Mouse (Mus musculus) C2C12 (cell line): ENCODE results near the gene Hfm1. TPM values are rescaled to one million over a fixed set of nuclear protein-coding genes. Genes with fewer than 3 reads are reported as not detected.

ENCODE experiments used
- H3K27me3 ChIP-seq: one replicate; pipeline ENCODE4 v1.6.1; 2011; ENCODE audit not compliant: control insufficient read depth, insufficient read depth, insufficient read length
- H3K36me3 ChIP-seq: one replicate; pipeline ENCODE4 v1.6.1; 2011; ENCODE audit not compliant: control insufficient read depth, insufficient read depth
- H3K4me3 ChIP-seq: one replicate; pipeline ENCODE4 v1.5.1; 2011; ENCODE audit warnings: mild to moderate bottlenecking, control low read depth; ENCODE audit not compliant: poor library complexity, insufficient read depth, severe bottlenecking
- H3K79me2 ChIP-seq: one replicate; pipeline ENCODE4 v1.6.1; 2011; ENCODE audit not compliant: control insufficient read depth, insufficient read depth
- H3K79me3 ChIP-seq: one replicate; pipeline ENCODE4 v1.6.1; 2011; ENCODE audit warnings: low read depth, control low read depth
- H3ac ChIP-seq: one replicate; pipeline ENCODE3; 2011; ENCODE audit warnings: low read depth; ENCODE audit not compliant: control insufficient read depth, insufficient read length
- CEBPB ChIP-seq: IDR thresholded peaks from one replicate; pipeline ENCODE4 v1.6.1; 2011; ENCODE audit warnings: low read depth, mild to moderate bottlenecking, control low read depth, moderate library complexity
- CTCF ChIP-seq: IDR thresholded peaks from one replicate; pipeline ENCODE4 v1.5.1; 2011; ENCODE audit not compliant: control insufficient read depth, insufficient read depth, insufficient read length
- FOSL1 ChIP-seq: IDR thresholded peaks from one replicate; pipeline ENCODE4 v1.8.0; 2011; ENCODE audit warnings: mild to moderate bottlenecking, low read length; ENCODE audit not compliant: poor library complexity, insufficient read depth, severe bottlenecking
- MAX ChIP-seq: IDR thresholded peaks from one replicate; pipeline ENCODE4 v1.6.1; 2011; ENCODE audit warnings: mild to moderate bottlenecking, control low read depth
- MYOD1 ChIP-seq: IDR thresholded peaks from one replicate; pipeline ENCODE4 v1.6.1; 2011; ENCODE audit warnings: low read depth; ENCODE audit not compliant: control insufficient read depth, insufficient read length
- MYOG ChIP-seq: IDR thresholded peaks from one replicate; pipeline ENCODE4 v1.6.1; 2011; ENCODE audit not compliant: control insufficient read depth, insufficient read length; ENCODE audit errors: extremely low read depth
- USF1 ChIP-seq: IDR thresholded peaks from one replicate; pipeline ENCODE4 v1.6.1; 2011; ENCODE audit warnings: low read depth, mild to moderate bottlenecking, control low read depth, moderate library complexity
- long read RNA-seq, 2 experiments: library from polyadenylated mRNA; unstranded; transcript quantifications; one replicate each; pipeline ENCODE4 v2.0.0; 2019 to 2020
- polyA plus RNA-seq: library from polyadenylated mRNA; unstranded; fragments of >200 nt; fragmentation: generic; extraction: Trizol; gene quantifications from one replicate; pipeline ENCODE4 v1.2.1, GENCODE M21; 2012; ENCODE audit warnings: missing spikeins

Gene Hfm1
- not detected for polyA plus RNA-seq
- long read RNA-seq, experiment 1, result 0 reads
- long read RNA-seq, experiment 2, result 0 reads

DNA sequence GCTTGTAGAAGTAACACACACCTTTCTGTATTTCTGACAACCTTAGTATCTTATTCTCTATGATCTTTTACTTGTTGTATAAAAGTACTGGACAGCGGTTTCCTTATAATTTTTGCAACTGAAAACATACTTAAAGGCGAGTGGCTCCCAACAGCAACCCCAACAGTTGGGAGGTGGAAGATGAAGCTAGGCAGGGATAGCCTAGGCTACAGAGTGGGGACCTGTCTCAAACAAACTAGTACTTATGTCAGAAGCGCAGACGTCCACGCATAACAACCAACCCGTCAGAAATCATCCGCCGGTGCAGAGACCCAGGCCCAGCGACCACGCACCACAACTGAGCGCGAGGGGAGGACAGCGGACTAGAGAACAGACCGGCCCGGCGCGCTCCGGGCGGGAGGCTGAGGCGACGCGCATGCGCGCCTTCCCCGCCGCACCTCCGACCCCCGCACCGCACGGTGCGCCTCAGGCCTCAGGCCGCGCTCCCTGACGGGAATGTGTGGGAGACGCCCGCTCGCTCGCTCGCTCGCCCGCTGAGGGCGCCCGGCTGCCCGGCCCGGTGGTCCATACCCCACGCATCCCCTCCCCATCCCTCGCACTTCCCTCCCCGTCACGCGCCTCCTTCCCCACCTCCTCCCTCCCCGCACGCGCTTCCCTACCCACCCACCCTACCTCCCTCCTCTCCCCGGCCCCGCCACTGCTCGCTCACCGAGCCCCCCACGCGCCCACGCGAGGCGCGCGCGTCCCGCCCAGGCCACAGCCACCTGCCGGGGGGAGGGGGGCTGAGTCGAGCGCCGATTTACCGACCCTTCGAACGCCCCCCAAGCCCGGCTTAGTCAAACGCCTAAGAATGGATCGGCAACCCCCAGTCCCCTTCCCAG, at the start of gene Hfm1:
Hfm1 (minus strand) TSS at position 834 of the 881 bp plus-strand sequence.
- TF ChIP-seq CEBPB (no peak), MYOG (no peak), FOSL1 (no peak), CTCF (no peak)
- Histone ChIP-seq H3K79me3 (no peaks in the 10 kb centered on the region), H3K27me3 (peaks cover 5% of the 10 kb centered on the region), H3ac (no peak within 1 kb of the TSS), H3K36me3 (no peaks in the 10 kb centered on the region), H3K79me2 (no peaks in the 10 kb centered on the region), H3K4me3 (no peak within 1 kb of the TSS)

DNA sequence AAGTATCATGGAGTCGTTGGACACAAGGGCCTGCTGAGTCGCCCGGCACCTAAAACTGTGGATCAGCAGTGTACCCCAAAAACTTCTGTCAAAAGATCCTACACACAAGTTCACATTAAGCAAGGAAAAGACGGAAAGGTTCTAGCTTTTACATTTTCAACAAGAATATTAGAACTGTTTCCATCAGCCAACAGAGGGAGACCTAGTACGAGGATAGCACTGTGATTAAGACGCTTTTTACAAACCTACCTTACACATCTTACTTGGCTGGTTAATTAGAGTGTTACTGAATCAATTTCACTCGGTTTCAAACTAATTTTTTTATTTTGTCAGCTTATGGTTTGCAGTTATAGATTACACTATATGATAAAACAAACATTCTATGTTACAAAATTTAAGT, 47.8 kb upstream of the Hfm1 start:
- H3K27me3 ChIP-seq, result no peaks in the 10 kb centered on the region
- peaks cover 87% of the 10 kb centered on the region for H3K36me3 ChIP-seq
- no peaks in the 10 kb centered on the region for H3K79me2 ChIP-seq
- H3K4me3 ChIP-seq, result no peak overlapping the region
- TF ChIP-seq CTCF (no peak), MYOG (no peak), MYOD1 (no peak), MAX (no peak), FOSL1 (no peak), CEBPB (no peak)
- H3K79me3 ChIP-seq, result no peaks in the 10 kb centered on the region
- no peak overlapping the region for H3ac ChIP-seq

DNA sequence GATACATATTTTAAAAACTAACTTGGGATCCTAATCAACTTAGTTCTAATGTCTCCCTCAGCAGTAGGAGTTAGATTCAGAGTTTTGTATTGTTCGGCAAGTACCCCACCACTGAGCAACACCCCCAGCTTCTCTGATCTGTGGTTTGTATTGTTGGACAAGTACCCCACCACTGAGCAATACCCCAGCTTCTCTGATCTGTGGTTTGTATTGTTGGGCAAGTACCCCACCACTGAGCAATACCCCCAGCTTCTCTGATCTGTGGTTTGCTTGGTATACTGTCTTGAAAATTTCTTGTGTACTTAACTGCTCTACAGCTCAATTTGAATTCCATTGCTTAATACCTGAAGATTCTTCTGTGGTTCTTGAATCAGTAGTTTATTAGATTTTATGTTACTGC, 41.5 kb upstream of the Hfm1 start:
- Histone ChIP-seq H3K79me2 (peaks cover 39% of the 10 kb centered on the region), H3ac (no peak overlapping the region), H3K4me3 (no peak overlapping the region), H3K27me3 (no peaks in the 10 kb centered on the region), H3K79me3 (peaks cover 27% of the 10 kb centered on the region), H3K36me3 (peaks cover 57% of the 10 kb centered on the region)
- TF ChIP-seq MYOG (no peak), CEBPB (no peak)

DNA sequence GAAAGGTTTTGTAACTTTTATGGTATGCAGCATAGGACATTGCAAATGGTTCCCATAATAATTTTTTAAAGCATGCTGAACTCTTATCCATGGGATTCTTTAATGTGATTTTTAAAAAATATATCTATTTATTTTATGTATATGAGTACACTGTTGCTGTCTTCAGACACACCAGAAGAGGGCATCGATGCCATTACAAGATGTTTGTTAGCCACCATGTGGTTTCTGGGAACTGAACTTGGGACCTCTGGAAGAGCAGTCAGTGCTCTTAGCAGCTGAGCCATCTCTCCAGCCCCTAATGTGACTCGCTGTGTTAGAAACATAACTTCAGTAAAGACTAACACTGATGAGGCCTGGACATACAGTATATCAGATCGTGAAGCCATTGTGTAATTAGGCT, 40.3 kb upstream of the Hfm1 start:
- Histone ChIP-seq H3K79me3 (peaks cover 27% of the 10 kb centered on the region), H3ac (no peak overlapping the region), H3K36me3 (peaks cover 45% of the 10 kb centered on the region), H3K27me3 (no peaks in the 10 kb centered on the region), H3K79me2 (peaks cover 39% of the 10 kb centered on the region), H3K4me3 (no peak overlapping the region)
- TF ChIP-seq MYOD1, result no peak
- TF ChIP-seq CTCF, result no peak

DNA sequence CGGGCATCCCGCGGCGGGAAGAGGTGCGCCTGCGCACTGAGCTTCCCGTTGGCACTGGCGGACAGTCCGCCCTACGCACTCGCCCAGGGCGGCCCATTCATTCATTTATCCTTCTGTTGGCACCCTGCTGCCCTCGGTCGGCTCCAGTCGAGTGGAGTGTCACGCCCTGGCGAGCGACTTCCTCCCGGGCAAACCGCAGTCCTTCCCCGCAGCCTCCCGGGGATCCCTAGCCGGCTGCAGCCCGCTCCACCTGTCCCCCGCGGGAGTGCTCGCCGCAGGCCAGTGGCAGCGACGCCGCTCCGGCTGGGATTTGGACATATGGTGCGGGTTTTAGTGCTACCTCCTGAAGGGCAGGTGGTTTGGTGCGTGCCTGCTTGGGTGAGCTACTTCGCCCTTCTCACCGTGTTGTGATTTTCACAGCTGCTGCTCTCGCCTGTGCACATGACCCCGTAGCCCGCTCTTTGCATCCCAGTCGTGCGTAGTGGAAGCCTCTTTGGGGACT, 38.4 kb upstream of the Hfm1 start:
- Histone ChIP-seq H3K36me3 (peaks cover 27% of the 10 kb centered on the region), H3K79me3 (peaks cover 27% of the 10 kb centered on the region), H3K79me2 (peaks cover 39% of the 10 kb centered on the region), H3ac (peak overlapping the region; percentile 88), H3K27me3 (no peaks in the 10 kb centered on the region), H3K4me3 (peak overlapping the region; percentile 72)
- TF ChIP-seq USF1 (no peak), MAX (no peak), MYOD1 (no peak), FOSL1 (no peak), MYOG (no peak), CTCF (no peak), CEBPB (no peak)

DNA sequence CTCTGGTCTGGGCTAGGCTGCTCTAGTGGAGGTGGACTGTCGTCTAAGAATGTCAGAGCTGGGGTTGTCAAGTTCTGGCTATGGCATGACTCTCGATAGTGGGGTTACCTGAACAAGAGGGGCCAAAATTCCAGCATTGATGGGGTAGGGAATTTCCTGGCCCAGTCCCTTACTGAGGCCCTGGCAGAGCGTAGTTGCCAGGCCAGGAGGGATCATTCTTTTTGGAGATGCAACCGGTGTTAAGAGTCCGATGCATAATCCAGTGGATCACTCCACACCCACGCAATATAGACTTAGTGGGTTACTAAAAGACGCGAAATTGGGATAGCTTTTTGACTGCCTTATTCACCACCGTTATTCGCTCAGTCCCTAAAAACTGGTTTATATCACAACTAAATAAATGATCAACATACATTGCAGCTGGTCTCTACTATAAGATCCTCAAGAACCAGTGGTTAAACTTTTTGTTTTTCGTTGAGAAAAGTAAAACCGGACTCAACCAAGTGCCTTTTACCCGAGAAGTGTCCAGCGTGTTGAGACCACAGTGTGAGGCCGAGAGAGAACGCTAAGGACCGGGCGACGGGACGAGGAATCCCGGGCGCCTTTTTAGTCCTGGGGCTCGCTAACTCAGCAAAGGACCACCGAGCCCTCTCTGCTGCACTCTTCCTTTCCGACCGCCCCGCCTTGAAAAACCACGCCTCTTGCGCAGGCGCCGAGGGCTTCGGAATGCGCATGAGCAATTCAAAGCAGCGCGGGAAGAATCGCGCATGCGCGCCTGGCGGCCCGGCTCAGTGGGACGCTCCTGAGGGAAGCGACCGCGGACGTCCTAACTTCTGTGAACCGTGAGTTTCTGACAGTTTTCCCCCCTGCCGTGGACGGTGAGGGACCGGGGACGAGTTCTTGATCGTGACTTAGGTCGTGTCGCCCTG, 37.7 kb upstream of the Hfm1 start, which contains the start of gene Cdc7:
Cdc7 (plus strand) TSS at position 739 of the 929 bp plus-strand sequence.
- H3K79me2 ChIP-seq, result peaks cover 39% of the 10 kb centered on the region
- no peaks in the 10 kb centered on the region for H3K27me3 ChIP-seq
- no peak for TF ChIP-seq USF1
- peak within 1 kb of the TSS; percentile 88 for H3ac ChIP-seq
- peaks cover 20% of the 10 kb centered on the region for H3K36me3 ChIP-seq
- H3K79me3 ChIP-seq, result peaks cover 27% of the 10 kb centered on the region
- peak within 1 kb of the TSS; percentile 72 for H3K4me3 ChIP-seq
